Mouse (Mus musculus): ENCODE data around the gene Ttc28. TPM values are rescaled to one million over a fixed set of nuclear protein-coding genes. Genes with fewer than 3 reads are reported as not detected.

Gene Ttc28
- polyA plus RNA-seq, 1 experiment from 2014 or later, result 10.2 TPM

DNA sequence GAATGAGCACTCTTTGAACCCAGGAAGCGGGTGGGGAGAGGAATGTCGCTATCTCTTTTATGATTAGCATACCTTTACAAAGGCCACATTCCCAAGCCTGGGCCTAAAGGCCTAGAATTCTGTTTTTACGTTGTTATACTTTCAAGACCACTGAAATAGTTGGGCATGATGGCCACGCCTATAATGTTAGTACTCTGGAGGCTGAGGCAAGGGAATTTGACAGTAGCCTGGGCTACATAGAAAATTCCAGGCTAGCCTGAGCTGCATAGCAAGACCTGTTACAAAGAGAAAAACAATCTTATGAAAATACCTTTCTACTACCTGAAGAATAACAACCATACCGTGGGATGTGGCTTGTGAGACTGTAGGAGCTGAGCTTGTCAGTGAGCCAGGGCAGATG lies 248.2 kb downstream of the Ttc28 start:
- H3K4me1 ChIP-seq, result 0 out of 2 replicates have a peak, but pooled peaks cover 3% of the 10 kb centered on the region
- H3K9ac ChIP-seq, result no peak overlapping the region
- no peak overlapping the region for H3K4me3 ChIP-seq (replicated peaks)
- no peak overlapping the region for H3K4me2 ChIP-seq
- WGBS, result 71% methylated on average over 5 of the region's 5 CpGs
- no peaks in the 10 kb centered on the region for H3K27me3 ChIP-seq (replicated peaks)
- ATAC-seq (ENCODE audit: insufficient read depth, low FRiP score, low read depth), result no peak
- H3K36me3 ChIP-seq, result no peaks in the 10 kb centered on the region
- H3K27ac ChIP-seq, result no peak overlapping the region
- no peaks in the 10 kb centered on the region for H3K9me3 ChIP-seq

DNA sequence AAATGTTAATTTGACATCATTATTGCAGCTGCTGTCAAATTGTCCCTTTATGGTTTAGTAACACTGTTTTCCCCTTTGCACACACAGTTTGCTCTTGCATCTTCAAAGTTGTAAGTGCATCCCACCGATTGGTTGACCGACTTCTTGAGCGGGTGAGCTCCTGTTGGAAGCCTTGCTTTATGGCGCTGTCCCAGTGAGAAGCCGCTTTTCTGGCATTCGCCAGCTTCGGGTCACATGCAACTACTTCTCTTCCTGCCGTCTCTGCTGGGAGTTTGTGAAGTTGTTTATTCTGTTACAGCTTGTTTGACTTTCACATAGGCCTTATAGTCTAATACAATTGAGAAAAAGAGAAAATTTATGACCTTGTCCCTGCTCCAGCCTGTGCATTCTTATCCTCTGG lies 250.5 kb downstream of the Ttc28 start:
- Histone ChIP-seq H3K36me3 (no peaks in the 10 kb centered on the region), H3K4me1 (0 out of 2 replicates have a peak, but pooled peaks cover 3% of the 10 kb centered on the region), H3K4me2 (no peak overlapping the region), H3K9ac (no peak overlapping the region), H3K9me3 (no peaks in the 10 kb centered on the region), H3K27me3 (replicated peaks) (no peaks in the 10 kb centered on the region), H3K4me3 (replicated peaks) (no peak overlapping the region), H3K27ac (no peak overlapping the region)
- ATAC-seq (ENCODE audit: insufficient read depth, low FRiP score, low read depth), result no peak
- WGBS, result 84% methylated on average over 8 of the region's 8 CpGs

DNA sequence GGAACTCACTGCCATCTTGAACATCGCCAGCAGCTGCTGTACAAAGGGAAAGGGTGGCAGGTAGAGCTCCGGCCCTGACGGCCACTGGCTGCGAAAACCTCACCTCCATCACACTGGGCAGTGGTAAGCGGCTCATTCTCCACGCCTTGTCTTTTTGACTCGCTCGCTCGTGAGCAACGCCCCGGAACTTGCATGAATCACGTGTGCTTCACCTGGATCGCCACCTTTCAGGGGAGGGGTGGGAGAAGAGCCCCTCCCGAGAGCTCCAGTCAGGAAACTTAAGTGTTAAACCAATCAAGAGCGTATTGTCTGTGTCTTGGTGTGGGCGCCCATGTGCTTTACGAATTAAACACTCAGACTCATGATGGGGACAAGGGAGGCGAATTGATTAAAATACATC lies 252.0 kb downstream of the Ttc28 start:
- Histone ChIP-seq H3K27me3 (replicated peaks) (no peaks in the 10 kb centered on the region), H3K9ac (no peak overlapping the region), H3K4me1 (0 out of 2 replicates have a peak, but pooled peaks cover 3% of the 10 kb centered on the region), H3K9me3 (no peaks in the 10 kb centered on the region), H3K4me3 (replicated peaks) (no peak overlapping the region), H3K36me3 (no peaks in the 10 kb centered on the region), H3K27ac (no peak overlapping the region), H3K4me2 (no peak overlapping the region)
- WGBS, result 93% methylated on average over 18 of the region's 18 CpGs
- ATAC-seq (ENCODE audit: insufficient read depth, low FRiP score, low read depth), result no peak

DNA sequence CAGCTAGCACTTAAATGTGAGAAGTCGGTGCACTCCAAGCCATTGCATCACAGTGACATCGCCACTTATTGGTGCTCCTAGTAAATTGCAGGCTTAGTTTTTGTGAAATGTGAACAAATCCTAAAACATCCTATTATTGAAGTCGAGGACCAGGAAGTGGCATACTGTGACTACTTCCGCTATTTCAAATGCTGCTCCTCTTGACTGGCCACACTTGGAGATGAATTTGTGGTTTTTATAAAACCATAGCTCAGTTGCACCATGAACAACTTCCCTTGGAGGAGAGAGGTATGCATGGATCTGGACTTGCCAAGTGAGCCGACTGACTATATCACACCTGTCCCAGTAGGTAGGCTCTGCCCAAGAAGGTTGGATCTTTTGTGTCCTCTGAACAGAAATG lies 253.5 kb downstream of the Ttc28 start:
- no peaks in the 10 kb centered on the region for H3K27me3 ChIP-seq (replicated peaks)
- H3K4me1 ChIP-seq, result peaks cover 2% of the 10 kb centered on the region
- no peaks in the 10 kb centered on the region for H3K36me3 ChIP-seq
- no peaks in the 10 kb centered on the region for H3K9me3 ChIP-seq
- no peak overlapping the region for H3K9ac ChIP-seq
- H3K4me3 ChIP-seq (replicated peaks), result no peak overlapping the region
- no peak overlapping the region for H3K4me2 ChIP-seq
- no peak overlapping the region for H3K27ac ChIP-seq
- ATAC-seq (ENCODE audit: insufficient read depth, low FRiP score, low read depth), result no peak
- WGBS, result 87% methylated on average over 5 of the region's 5 CpGs

DNA sequence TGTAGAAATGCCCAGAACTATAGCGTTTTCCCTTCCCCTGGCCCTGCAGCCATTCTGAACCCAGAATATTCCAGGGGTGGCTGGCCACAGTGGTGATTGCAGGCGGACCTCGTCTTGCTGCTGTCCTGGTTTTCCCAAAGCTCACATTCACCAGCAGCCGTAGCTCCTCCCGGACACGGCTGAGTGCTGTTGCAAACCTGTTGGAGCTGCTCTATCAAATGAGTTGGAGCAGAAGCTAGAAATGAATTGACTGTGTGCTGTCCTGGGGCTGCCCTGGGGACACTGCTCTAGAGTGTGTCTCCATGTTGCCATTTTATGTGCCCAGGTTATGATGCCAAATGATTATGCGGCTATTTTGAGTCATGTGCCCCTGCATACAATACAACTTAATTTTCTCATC lies 254.2 kb downstream of the Ttc28 start:
- H3K9ac ChIP-seq, result no peak overlapping the region
- peaks cover 7% of the 10 kb centered on the region for H3K4me1 ChIP-seq
- 84% methylated on average over 7 of the region's 7 CpGs for WGBS
- no peak overlapping the region for H3K4me2 ChIP-seq
- H3K36me3 ChIP-seq, result no peaks in the 10 kb centered on the region
- no peaks in the 10 kb centered on the region for H3K27me3 ChIP-seq (replicated peaks)
- ATAC-seq (ENCODE audit: insufficient read depth, low FRiP score, low read depth), result no peak
- H3K9me3 ChIP-seq, result no peaks in the 10 kb centered on the region
- H3K27ac ChIP-seq, result peak overlapping the region; percentile 28; the same call in 1 of the 2 replicates
- no peak overlapping the region for H3K4me3 ChIP-seq (replicated peaks)

DNA sequence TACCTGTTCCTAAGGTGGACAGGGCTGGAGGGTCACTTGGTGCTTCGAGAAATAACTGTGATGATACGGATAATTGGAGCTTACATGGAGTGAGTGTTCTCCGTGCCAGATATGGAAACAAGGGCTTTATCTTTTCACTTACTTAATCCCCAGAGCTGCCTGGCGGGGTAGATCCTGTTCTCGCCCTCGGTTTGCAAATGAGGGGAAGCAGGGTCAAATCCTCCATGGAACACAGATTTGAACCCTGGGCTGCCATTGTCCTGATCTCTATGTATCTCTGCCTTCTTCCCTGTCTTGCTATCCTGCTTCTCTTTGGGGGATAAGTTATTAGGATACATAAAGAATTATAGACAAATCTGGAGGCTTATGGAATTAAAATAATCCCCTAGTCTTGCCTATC lies 257.7 kb downstream of the Ttc28 start:
- WGBS, result 64% methylated on average over 6 of the region's 6 CpGs
- H3K4me2 ChIP-seq, result no peak overlapping the region
- no peak overlapping the region for H3K4me3 ChIP-seq (replicated peaks)

DNA sequence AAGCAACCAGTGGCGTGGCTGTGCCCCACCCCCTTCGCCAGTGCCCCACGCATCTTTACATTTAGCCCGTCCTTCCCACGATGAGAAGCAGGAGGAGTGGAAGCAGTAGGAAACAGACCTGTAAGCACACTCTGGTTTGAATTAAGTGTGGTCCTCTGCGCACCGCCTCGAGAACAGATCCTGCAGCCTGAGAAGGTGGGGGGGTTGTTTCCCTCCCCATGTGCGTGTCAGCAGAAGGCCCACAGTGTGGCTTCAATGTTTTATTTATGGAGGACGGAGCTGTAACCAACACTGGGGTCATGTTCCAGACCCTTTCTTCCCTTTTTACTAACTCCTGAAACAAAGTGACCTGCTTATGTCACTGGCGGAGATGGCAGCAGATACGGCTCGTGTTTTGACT lies 258.1 kb downstream of the Ttc28 start:
- ATAC-seq (ENCODE audit: insufficient read depth, low FRiP score, low read depth), result no peak
- Histone ChIP-seq H3K4me2 (no peak overlapping the region), H3K9ac (no peak overlapping the region), H3K27ac (peak overlapping the region; percentile 65; the same call in 1 of the 2 replicates), H3K27me3 (replicated peaks) (no peaks in the 10 kb centered on the region), H3K36me3 (no peaks in the 10 kb centered on the region), H3K4me3 (replicated peaks) (no peak overlapping the region), H3K9me3 (no peaks in the 10 kb centered on the region), H3K4me1 (peaks cover 20% of the 10 kb centered on the region)
- WGBS, result 48% methylated on average over 13 of the region's 13 CpGs

More for the DNA sequence above, 257.7 kb downstream of the Ttc28 start:
- H3K27ac ChIP-seq, result no peak overlapping the region
- H3K27me3 ChIP-seq (replicated peaks), result no peaks in the 10 kb centered on the region
- H3K36me3 ChIP-seq, result no peaks in the 10 kb centered on the region
- peaks cover 20% of the 10 kb centered on the region for H3K4me1 ChIP-seq
- H3K9ac ChIP-seq, result no peak overlapping the region
- no peaks in the 10 kb centered on the region for H3K9me3 ChIP-seq
- no peak for ATAC-seq (ENCODE audit: insufficient read depth, low FRiP score, low read depth)

DNA sequence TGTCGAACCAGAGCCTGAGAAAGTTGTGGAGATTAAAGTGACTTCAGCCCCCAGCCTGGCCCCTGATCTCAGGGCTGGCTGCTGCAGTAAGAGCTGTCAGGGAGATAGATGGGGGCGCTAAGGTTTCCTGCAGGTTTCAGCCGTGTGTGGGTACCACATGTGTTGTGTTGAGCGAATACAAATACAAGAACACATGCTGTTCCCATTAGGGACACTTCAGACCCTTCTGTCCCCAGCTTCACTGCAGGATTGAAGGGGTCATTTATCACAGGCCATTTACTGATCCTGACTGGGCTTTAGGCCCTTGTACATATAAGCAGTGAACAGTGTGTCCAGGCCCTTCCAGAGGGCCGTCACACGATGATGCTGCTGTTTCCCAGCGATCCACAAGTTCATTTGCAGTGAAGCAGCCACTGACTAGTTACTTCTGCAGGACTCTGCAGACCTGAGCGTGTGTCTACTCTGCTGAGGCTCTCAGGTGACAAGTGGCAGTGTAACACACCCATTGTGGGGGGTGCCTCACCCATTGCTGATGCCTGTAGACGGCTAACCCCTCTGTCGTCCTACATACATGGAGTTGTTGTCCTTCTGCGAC lies 258.7 kb downstream of the Ttc28 start:
- Histone ChIP-seq H3K36me3 (no peaks in the 10 kb centered on the region), H3K4me2 (no peak overlapping the region), H3K9ac (no peak overlapping the region), H3K4me1 (peaks cover 20% of the 10 kb centered on the region), H3K9me3 (no peaks in the 10 kb centered on the region), H3K27ac (peak overlapping the region; percentile 65), H3K27me3 (replicated peaks) (no peaks in the 10 kb centered on the region), H3K4me3 (replicated peaks) (no peak overlapping the region)
- no peak for ATAC-seq (ENCODE audit: insufficient read depth, low FRiP score, low read depth)
- 43% methylated on average over 11 of the region's 11 CpGs for WGBS

DNA sequence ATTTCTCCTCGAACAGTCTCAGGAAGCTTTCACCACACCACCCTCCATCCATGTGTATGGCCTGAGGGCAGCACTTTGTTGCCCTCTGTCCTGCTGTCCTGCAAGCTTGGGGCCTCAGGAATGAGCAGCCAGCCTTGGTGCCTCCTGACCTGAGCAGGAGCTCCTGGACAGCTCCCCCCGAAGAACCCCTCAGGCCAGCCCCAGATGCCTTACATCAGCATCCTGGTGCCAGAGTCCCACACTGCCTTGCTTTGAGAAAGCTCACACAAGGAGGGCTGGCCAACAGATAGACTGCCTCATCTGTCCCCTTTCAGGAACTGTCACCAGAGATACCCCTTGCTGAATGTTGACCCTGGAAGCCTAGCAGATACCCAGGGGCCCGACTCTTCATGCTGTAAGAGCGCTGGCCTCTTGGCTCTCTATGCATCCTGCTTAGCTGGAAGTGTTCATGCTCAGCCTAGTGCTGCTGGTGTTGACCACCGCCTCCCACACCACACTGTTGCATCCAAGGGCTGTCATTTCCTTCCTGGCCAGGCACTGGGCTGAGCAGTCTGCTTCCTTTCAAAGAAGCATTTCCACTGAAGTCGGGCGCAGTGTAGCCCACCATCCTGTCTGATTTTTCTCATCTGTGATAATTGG lies 259.4 kb downstream of the Ttc28 start:
- Histone ChIP-seq H3K36me3 (no peaks in the 10 kb centered on the region), H3K9me3 (no peaks in the 10 kb centered on the region), H3K4me3 (replicated peaks) (no peak overlapping the region), H3K27me3 (replicated peaks) (no peaks in the 10 kb centered on the region), H3K9ac (no peak overlapping the region), H3K4me2 (no peak overlapping the region), H3K27ac (peak overlapping the region; percentile 65; the same call in 1 of the 2 replicates), H3K4me1 (peaks cover 20% of the 10 kb centered on the region)
- ATAC-seq (ENCODE audit: insufficient read depth, low FRiP score, low read depth), result peak; percentile 60; the same call in 1 of the 2 replicates
- WGBS, result 53% methylated on average over 7 of the region's 7 CpGs

DNA sequence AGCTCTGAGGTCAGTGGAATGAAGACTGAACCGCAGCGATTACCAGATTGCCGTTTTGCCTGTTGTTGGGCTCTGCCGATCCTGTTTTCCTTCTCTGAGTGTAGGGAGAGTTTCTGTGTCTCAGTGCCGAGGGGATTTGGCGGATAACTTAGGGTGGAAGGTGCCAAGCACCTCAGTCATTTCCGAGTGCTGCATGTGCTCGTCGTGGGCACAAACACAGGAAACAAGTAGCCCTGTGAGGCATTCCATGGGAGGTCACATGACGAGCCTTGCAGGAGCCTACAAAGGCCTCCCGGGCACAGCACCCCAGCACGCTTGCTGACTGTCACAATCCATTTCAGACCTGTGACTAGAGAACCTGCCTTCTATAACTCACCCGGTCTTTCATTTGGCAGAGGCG lies 260.0 kb downstream of the Ttc28 start:
- Histone ChIP-seq H3K4me1 (peaks cover 20% of the 10 kb centered on the region), H3K27ac (peak overlapping the region; percentile 57), H3K36me3 (no peaks in the 10 kb centered on the region), H3K9ac (no peak overlapping the region), H3K4me2 (no peak overlapping the region), H3K9me3 (no peaks in the 10 kb centered on the region), H3K27me3 (replicated peaks) (no peaks in the 10 kb centered on the region), H3K4me3 (replicated peaks) (no peak overlapping the region)
- 54% methylated on average over 14 of the region's 14 CpGs for WGBS
- ATAC-seq (ENCODE audit: insufficient read depth, low FRiP score, low read depth), result no peak

DNA sequence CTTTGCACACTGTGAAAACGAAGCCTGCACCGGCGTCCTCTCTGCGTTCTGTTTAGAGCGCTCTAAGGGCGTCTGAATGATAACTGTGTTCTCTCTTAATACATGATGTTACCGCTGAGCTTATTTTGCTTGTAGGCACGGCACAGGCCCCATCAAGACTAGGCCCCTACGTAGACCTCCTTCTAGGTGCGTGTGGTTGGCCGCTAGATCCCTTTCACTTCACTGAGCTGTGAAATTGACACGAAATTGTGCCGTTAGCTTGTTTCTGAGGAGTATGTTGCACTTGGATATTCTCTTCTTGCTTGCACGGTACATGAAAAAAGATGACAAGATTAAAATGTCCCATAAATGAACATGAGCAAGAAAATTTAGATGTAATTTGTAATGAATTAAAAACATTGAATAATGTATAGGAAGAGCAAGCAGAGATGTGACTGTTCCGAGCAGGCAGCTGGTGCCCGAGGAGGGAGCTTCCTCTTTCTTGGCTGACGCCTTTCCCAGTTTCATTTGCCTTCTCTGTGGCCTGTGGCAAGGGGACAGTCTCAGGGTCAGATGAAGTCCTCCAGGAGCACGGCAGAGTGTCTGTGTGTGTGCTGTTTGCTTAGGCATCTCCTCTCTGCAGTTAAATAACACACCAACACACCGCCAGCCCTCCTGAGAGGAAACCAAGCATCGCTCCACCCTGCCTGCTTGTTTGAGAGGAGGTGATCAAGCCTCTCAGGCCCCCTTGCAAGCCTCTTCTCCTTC lies 261.7 kb downstream of the Ttc28 start:
- Histone ChIP-seq H3K9me3 (no peaks in the 10 kb centered on the region), H3K36me3 (no peaks in the 10 kb centered on the region), H3K27ac (no peak overlapping the region), H3K4me3 (replicated peaks) (no peak overlapping the region), H3K4me2 (no peak overlapping the region), H3K9ac (no peak overlapping the region), H3K4me1 (peaks cover 20% of the 10 kb centered on the region), H3K27me3 (replicated peaks) (no peaks in the 10 kb centered on the region)
- ATAC-seq (ENCODE audit: insufficient read depth, low FRiP score, low read depth), result no peak
- whole genome bisulfite sequencing, result 77% methylated on average over 20 of the region's 20 CpGs

DNA sequence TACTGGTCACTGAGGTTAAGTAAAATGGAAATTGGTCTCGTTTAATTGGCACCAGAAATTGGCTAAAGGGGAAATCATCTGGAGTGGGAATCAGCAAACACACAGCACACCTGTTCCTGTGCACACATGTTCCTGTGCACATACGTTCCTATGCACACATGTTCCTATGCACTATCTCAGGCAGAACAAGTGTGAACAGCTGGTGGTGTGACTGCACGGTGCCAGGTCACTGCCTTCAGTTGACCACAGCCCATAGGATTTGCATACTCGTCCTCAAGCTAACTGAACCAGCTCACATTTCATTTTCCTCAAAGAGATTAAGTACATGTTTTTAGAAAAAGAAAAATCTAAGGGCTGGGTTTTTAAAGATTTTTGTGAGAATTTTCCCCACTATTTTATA lies 263.2 kb downstream of the Ttc28 start:
- Histone ChIP-seq H3K27me3 (replicated peaks) (no peaks in the 10 kb centered on the region), H3K4me1 (peaks cover 20% of the 10 kb centered on the region), H3K4me3 (replicated peaks) (no peak overlapping the region), H3K36me3 (no peaks in the 10 kb centered on the region), H3K4me2 (no peak overlapping the region), H3K27ac (no peak overlapping the region), H3K9me3 (no peaks in the 10 kb centered on the region), H3K9ac (no peak overlapping the region)
- ATAC-seq (ENCODE audit: insufficient read depth, low FRiP score, low read depth), result no peak
- WGBS, result 78% methylated on average over 4 of the region's 4 CpGs

Data from stomach, embryonic 15.5 days (tissue).